Mouse (Mus musculus) spleen, adult 2 months (tissue): ENCODE data around the gene Chchd1.

Experiments
- CTCF ChIP-seq: fragments of 200-500 bp; IDR thresholded peaks from 2 replicates; pipeline ENCODE4 v1.5.1; 2011; ENCODE audit warnings: mild to moderate bottlenecking, inconsistent platforms; ENCODE audit not compliant: insufficient read depth, insufficient read length, insufficient replicate concordance; ENCODE audit errors: extremely low read depth
- POLR2A ChIP-seq: fragments of 200-500 bp; IDR thresholded peaks from 2 replicates; pipeline ENCODE4 v1.6.1; 2011; ENCODE audit warnings: low read depth, low read length, inconsistent platforms

DNA sequence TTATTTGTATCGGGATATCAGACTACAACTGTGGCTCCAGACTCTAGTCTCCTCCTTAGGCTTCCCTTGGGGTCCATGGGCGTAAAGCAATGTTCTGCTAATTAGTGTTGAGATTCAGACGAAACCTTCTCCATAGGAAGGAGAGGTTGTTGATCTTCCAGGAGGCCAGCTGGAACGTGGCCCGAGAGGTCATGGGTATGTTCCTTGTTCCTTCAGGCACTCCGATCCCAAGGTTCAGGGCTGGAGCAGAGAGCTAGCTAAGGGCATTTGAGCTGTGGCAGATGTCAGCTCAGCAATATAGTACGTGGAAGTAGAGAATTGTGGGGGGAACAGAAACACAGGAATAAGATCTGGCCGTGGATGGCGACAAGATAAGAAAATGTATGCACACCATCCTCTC, 47.1 kb upstream of the Chchd1 start:
- TF ChIP-seq POLR2A, result no peak
- TF ChIP-seq CTCF, result no peak
